Mouse (Mus musculus) ES-E14 (cell line): ENCODE results near the gene Rnf187. TPM values are rescaled to one million over a fixed set of nuclear protein-coding genes. Genes with fewer than 3 reads are reported as not detected.

Experiments
- DNase-seq: peaks from one replicate; pipeline ENCODE4 v3.0.0-alpha.2; 2013; ENCODE audit warnings: low read depth, low spot score
- H3K27ac ChIP-seq: 2 replicates; pipeline ENCODE4 v1.5.1; 2012; ENCODE audit warnings: low read depth, mild to moderate bottlenecking, low read length, moderate library complexity, mixed read lengths; ENCODE audit not compliant: poor library complexity, insufficient read depth, severe bottlenecking
- H3K36me3 ChIP-seq: 2 replicates; pipeline ENCODE4 v1.6.1; 2012; ENCODE audit warnings: mild to moderate bottlenecking, low read length, moderate library complexity, mixed read lengths; ENCODE audit not compliant: control insufficient read depth, poor library complexity, insufficient read depth, severe bottlenecking
- H3K4me1 ChIP-seq, 2 experiments: fragments of 150-350 bp in 1 of 2; sonication (generic) in 1 of 2; 2 replicates each; pipeline ENCODE4 v1.6.1; 2012; ENCODE audit warnings: low read length in 2 of 2, mild to moderate bottlenecking in 1 of 2, mixed read lengths in 1 of 2; ENCODE audit not compliant: control insufficient read depth in 2 of 2, insufficient read depth in 2 of 2, poor library complexity in 1 of 2
- H3K4me3 ChIP-seq, 2 experiments: fragments of 150-350 bp in 1 of 2; sonication (generic) in 1 of 2; 2 replicates each; pipeline ENCODE4 v1.5.1; 2012; ENCODE audit warnings: low read length in 2 of 2, low read depth in 1 of 2, mild to moderate bottlenecking in 1 of 2, mixed read lengths in 1 of 2; ENCODE audit not compliant: insufficient read depth in 1 of 2, poor library complexity in 1 of 2, severe bottlenecking in 1 of 2
- H3K9ac ChIP-seq: 2 replicates; pipeline ENCODE4 v1.6.1; 2012; ENCODE audit warnings: low read depth, mild to moderate bottlenecking, low read length, mixed read lengths; ENCODE audit not compliant: poor library complexity, insufficient read depth, severe bottlenecking
- H3K9me3 ChIP-seq: fragments of 150-350 bp; sonication (generic); 2 replicates; pipeline ENCODE4 v1.6.1; 2012; ENCODE audit warnings: low read depth, mild to moderate bottlenecking, low read length; ENCODE audit not compliant: control insufficient read depth, insufficient read depth
- CHD2 ChIP-seq: IDR thresholded peaks from 2 replicates; pipeline ENCODE4 v1.6.1; 2014; ENCODE audit warnings: mild to moderate bottlenecking, low read depth, low read length, inconsistent platforms
- HCFC1 ChIP-seq: IDR thresholded peaks from 2 replicates; pipeline ENCODE4 v1.6.1; 2012; ENCODE audit warnings: low read length, inconsistent platforms, borderline replicate concordance; ENCODE audit not compliant: insufficient read depth
- MAFK ChIP-seq: IDR thresholded peaks from 2 replicates; pipeline ENCODE4 v1.6.1; 2014; ENCODE audit warnings: mild to moderate bottlenecking, low read depth, low read length, inconsistent platforms; ENCODE audit not compliant: insufficient read depth
- ZC3H11A ChIP-seq: IDR thresholded peaks from 2 replicates; pipeline ENCODE4 v1.6.1; 2012; ENCODE audit warnings: low read depth, mild to moderate bottlenecking, inconsistent platforms, low read length, borderline replicate concordance
- ZNF384 ChIP-seq: IDR thresholded peaks from 2 replicates; pipeline ENCODE4 v1.6.1; 2012; ENCODE audit warnings: low read depth, low read length, inconsistent platforms
- in situ Hi-C, 2 experiments: fragments of 600-800 bp; cut with MboI; formaldehyde crosslinking; loops; one replicate each; pipeline ENCODE4 v1.15.1; 2025; ENCODE audit warnings: low sequenced_read_pairs in 2 of 2, inconsistent platforms in 1 of 2; ENCODE audit not compliant: unreplicated experiment in 2 of 2
- total RNA-seq: library from RNA; depleted of rRNA; stranded (reverse); fragments of 300-350 nt; gene quantifications from 2 replicates; pipeline ENCODE4 v1.2.3, GENCODE M21; 2012

Rnf187 gene
- total RNA-seq, 1 experiment: 115 TPM

DNA sequence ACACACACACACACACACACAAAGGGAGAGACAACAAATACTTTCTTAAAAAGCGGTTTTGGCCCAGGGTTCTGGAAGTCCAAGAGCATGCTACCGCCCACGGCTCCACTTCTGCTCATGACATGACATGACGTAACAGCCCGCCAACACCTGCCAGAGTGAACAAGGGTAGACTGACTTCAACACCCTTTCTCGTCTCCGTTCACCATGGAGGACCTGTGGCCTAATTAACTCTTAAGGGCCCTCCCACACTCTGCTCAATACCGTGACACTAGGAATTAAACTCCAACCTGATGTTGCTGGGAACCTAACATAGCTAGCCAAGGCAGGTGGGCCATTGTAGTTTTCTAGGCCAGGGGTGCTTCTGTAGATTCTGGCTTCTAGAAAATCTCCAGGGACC lies 30.3 kb upstream of the Rnf187 start:
- Histone ChIP-seq H3K9ac (no peak overlapping the region), H3K9me3 (no peaks in the 10 kb centered on the region), H3K36me3 (no peaks in the 10 kb centered on the region), H3K4me3 (no peak overlapping the region), H3K4me1 (peaks cover 2 to 24% of the 10 kb centered on the region in 2 experiments; a peak in 2 of 4 replicates), H3K27ac (no peak overlapping the region)
- TF ChIP-seq CHD2 (no peak), MAFK (no peak), ZNF384 (no peak), ZC3H11A (no peak), HCFC1 (no peak)
- in situ Hi-C loops: no loop called here
- no peak for DNase-seq

DNA sequence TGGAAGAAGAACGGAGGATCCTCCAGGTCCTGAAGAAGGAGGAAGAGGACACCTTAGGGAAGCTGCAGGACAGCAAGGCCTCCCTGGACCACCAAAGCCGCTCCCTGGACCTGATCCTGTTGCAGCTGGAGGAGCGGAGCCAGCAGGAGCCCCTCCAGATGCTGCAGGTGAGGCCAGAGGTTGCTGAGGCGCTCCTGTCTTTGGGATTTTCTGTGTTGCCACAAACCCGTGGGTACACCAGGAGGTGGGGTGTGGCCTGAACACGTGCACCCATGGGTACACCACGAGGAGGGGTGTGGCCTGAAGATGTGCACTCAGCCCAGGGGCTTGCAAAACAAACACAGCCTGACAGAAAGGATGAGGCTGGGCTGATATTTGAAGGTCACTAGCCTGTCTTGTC lies 29.8 kb upstream of the Rnf187 start:
- in situ Hi-C loops: no loop called here

DNA sequence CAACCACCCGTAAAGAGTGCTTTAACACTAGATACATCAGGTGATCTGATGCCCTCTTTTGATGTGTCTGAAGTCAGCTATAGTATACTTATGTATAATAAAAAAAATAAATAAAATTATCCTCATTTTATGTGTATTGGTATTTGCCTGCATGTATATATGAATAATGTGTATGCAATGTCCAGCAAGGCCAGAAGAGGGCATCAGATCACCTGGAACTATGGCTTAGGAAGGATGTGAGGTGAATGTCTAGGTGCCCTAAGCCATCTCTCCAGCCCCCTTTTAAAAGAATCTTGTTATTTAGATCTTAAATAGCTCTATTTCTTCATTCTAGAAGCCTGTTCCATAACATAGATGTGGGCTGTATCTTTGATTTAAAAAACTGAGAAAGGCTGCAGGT lies 28.6 kb upstream of the Rnf187 start:
- Histone ChIP-seq H3K9ac (no peak overlapping the region), H3K27ac (no peak overlapping the region), H3K9me3 (no peaks in the 10 kb centered on the region), H3K4me1 (peaks cover 2 to 24% of the 10 kb centered on the region in 2 experiments; a peak in 2 of 4 replicates), H3K36me3 (no peaks in the 10 kb centered on the region), H3K4me3 (no peak overlapping the region)
- in situ Hi-C loops: no loop called here
- no peak for TF ChIP-seq ZC3H11A
- no peak for TF ChIP-seq MAFK
- TF ChIP-seq ZNF384: no peak
- no peak for TF ChIP-seq HCFC1
- TF ChIP-seq CHD2: no peak
- no peak for DNase-seq

More for the DNA sequence above, 29.8 kb upstream of the Rnf187 start:
- H3K27ac ChIP-seq: no peak overlapping the region
- H3K9me3 ChIP-seq: no peaks in the 10 kb centered on the region
- H3K4me3 ChIP-seq: no peak overlapping the region
- no peak overlapping the region for H3K9ac ChIP-seq
- H3K4me1 ChIP-seq: peaks cover 2 to 24% of the 10 kb centered on the region in 2 experiments; a peak in 2 of 4 replicates
- no peaks in the 10 kb centered on the region for H3K36me3 ChIP-seq
- TF ChIP-seq MAFK: no peak
- no peak for TF ChIP-seq ZC3H11A
- TF ChIP-seq ZNF384: no peak
- TF ChIP-seq HCFC1: no peak
- no peak for TF ChIP-seq CHD2
- DNase-seq: no peak

- no peaks in the 10 kb centered on the region for H3K36me3 ChIP-seq
- H3K9me3 ChIP-seq: no peaks in the 10 kb centered on the region
- H3K27ac ChIP-seq: no peak overlapping the region
- DNase-seq: no peak
- no peak overlapping the region for H3K9ac ChIP-seq
- peaks cover 0 to 15% of the 10 kb centered on the region in 2 experiments; a peak in 2 of 4 replicates for H3K4me1 ChIP-seq
- in situ Hi-C loops: no loop called here
- H3K4me3 ChIP-seq: peak overlapping the region in 1 of 2 experiments; percentile 50; a peak in 1 of 4 replicates
- TF ChIP-seq ZNF384 (no peak), ZC3H11A (peak; percentile 24; the same call in 1 of the 2 replicates), MAFK (no peak), CHD2 (no peak), HCFC1 (0 out of 2 replicates have a peak, but pooled peaks have one; percentile 21)
Measured at GRCm38 (mm10) chr11:58965001-58965760, 26.5 kb upstream of the Rnf187 start.
